Mouse (Mus musculus): ENCODE results near the gene Zmynd8. TPM values are rescaled to one million over a fixed set of nuclear protein-coding genes. Genes with fewer than 3 reads are reported as not detected.

Zmynd8 gene
- total RNA-seq, 2 experiments from 2014 or later: 173 to 186 TPM

GRCm38 (mm10) chr2:165875406-165875955 is 23.3 kb downstream of the Zmynd8 start:
- Histone ChIP-seq H3K4me3 (peak overlapping the region; percentile 60), H3K27ac (peak overlapping the region; percentile 100)
- TF ChIP-seq CTCF (conservative IDR thresholded peaks at IDR 0.05): no peak
- no peak for DNase-seq (ENCODE audit: low spot score in 2 of 2)

GRCm38 (mm10) chr2:165874461-165875339 is 24.1 kb downstream of the Zmynd8 start:
- peak overlapping the region; percentile 60 for H3K4me3 ChIP-seq
- DNase-seq (ENCODE audit: low spot score in 2 of 2): peak; percentile 78 to 89
- peak overlapping the region; percentile 100 for H3K27ac ChIP-seq
- TF ChIP-seq CTCF (conservative IDR thresholded peaks at IDR 0.05): peak; percentile 63

GRCm38 (mm10) chr2:165873777-165874176 is 25.0 kb downstream of the Zmynd8 start:
- Histone ChIP-seq H3K27ac (peak overlapping the region; percentile 100), H3K4me3 (peak overlapping the region; percentile 11)
- DNase-seq (ENCODE audit: low spot score in 2 of 2): no peak
- TF ChIP-seq CTCF (conservative IDR thresholded peaks at IDR 0.05): no peak

GRCm38 (mm10) chr2:165873196-165873595 is 25.6 kb downstream of the Zmynd8 start:
- TF ChIP-seq CTCF (conservative IDR thresholded peaks at IDR 0.05): no peak
- no peak for DNase-seq (ENCODE audit: low spot score in 2 of 2)
- H3K4me3 ChIP-seq: peak overlapping the region; percentile 13
- H3K27ac ChIP-seq: peak overlapping the region; percentile 100

- Histone ChIP-seq H3K4me3 (no peak overlapping the region), H3K27ac (peak overlapping the region; percentile 90)
- DNase-seq (ENCODE audit: low spot score in 2 of 2): no peak
- no peak for TF ChIP-seq CTCF (conservative IDR thresholded peaks at IDR 0.05)
These were observed 29.6 kb downstream of the Zmynd8 start for GRCm38 (mm10) chr2:165869257-165869656.

- no peak for DNase-seq (ENCODE audit: low spot score in 2 of 2)
- H3K27ac ChIP-seq: peak overlapping the region; percentile 90
- no peak overlapping the region for H3K4me3 ChIP-seq
- no peak for TF ChIP-seq CTCF (conservative IDR thresholded peaks at IDR 0.05)
These were observed 30.2 kb downstream of the Zmynd8 start for GRCm38 (mm10) chr2:165868522-165869175.

GRCm38 (mm10) chr2:165867549-165867948 is 31.3 kb downstream of the Zmynd8 start:
- Histone ChIP-seq H3K4me3 (no peak overlapping the region), H3K27ac (peak overlapping the region; percentile 90)
- DNase-seq (ENCODE audit: low spot score in 2 of 2): no peak
- no peak for TF ChIP-seq CTCF (conservative IDR thresholded peaks at IDR 0.05)

- no peak for TF ChIP-seq CTCF (conservative IDR thresholded peaks at IDR 0.05)
- Histone ChIP-seq H3K27ac (peak overlapping the region; percentile 90), H3K4me3 (peak overlapping the region; percentile 26; the same call in 1 of the 2 replicates)
- no peak for DNase-seq (ENCODE audit: low spot score in 2 of 2)
These were observed 31.8 kb downstream of the Zmynd8 start for GRCm38 (mm10) chr2:165866951-165867387.

- DNase-seq (ENCODE audit: low spot score in 2 of 2): no peak
- Histone ChIP-seq H3K27ac (peak overlapping the region; percentile 90), H3K4me3 (no peak overlapping the region; the same call in 1 of the 2 replicates)
- no peak for TF ChIP-seq CTCF (conservative IDR thresholded peaks at IDR 0.05)
These were observed 32.4 kb downstream of the Zmynd8 start for GRCm38 (mm10) chr2:165866412-165866811.

- peak overlapping the region; percentile 78 for H3K27ac ChIP-seq
- H3K4me3 ChIP-seq: no peak overlapping the region
- no peak for DNase-seq (ENCODE audit: low spot score in 2 of 2)
- no peak for TF ChIP-seq CTCF (conservative IDR thresholded peaks at IDR 0.05)
These were observed 34.0 kb downstream of the Zmynd8 start for GRCm38 (mm10) chr2:165864769-165865168.

- peak overlapping the region; percentile 78 for H3K27ac ChIP-seq
- no peak overlapping the region for H3K4me3 ChIP-seq
- DNase-seq (ENCODE audit: low spot score in 2 of 2): no peak
- no peak for TF ChIP-seq CTCF (conservative IDR thresholded peaks at IDR 0.05)
These were observed 36.9 kb downstream of the Zmynd8 start for GRCm38 (mm10) chr2:165861683-165862594.

Data from layer of hippocampus, adult 2 months (tissue).